Mouse (Mus musculus): ENCODE results near the gene Lsamp. TPM values are rescaled to one million over a fixed set of nuclear protein-coding genes. Genes with fewer than 3 reads are reported as not detected.

Gene Lsamp
- polyA plus RNA-seq, 1 experiment from 2014 or later, result 13.9 TPM

DNA sequence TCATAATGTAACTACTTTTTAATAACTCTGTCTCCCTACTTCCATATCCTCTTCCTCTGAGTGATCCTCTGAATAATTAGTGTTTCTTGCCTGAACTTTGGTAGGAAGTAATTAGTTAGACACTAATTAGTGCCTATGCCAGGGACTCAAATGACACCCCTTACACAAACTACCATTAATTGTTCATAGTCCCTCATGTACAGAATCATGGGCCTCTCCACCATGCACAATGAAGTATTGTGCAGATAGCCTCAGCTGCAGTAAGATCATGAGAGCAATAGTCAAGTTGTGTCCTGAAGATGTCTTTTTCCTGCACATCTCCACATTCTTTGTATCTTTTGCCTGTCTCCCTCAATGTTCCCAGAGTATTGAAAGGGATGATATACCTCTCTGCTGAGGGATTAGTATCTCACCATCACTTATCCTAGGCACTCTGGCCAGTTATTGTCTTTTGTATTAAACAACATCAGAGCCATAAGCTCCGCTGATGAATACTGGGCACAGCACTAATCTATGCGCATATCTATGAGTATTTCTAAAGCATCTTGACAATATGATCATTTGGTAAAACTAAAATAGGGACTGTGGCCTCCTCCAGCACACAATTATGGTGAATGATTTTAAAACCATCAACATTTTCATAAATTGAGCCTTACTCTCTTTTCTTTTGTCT, 1292.0 kb downstream of the Lsamp start:
- H3K9me3 ChIP-seq (replicated peaks), result no peaks in the 10 kb centered on the region

DNA sequence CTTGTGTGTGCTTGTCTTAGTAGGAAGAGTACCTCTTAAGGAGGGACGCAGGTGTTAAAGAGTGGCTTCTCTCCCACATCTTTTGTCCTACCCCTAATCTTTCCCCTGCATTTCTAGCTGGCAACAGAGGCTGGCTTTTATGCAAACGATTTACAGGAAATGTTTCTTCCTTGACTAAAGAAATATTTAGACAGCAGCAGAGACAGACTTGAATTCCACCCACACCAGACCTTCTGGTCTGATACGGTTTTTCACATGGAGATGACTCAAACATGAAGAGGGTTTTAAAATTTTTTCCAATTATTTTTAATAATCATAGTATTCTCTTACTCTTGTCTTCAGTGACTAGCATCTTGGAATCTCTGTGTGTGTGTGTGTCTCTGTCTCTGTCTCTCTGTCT, 1333.8 kb downstream of the Lsamp start:
- no peak for DNase-seq (ENCODE audit: low spot score)
- Histone ChIP-seq H3K27ac (replicated peaks) (no peak overlapping the region), H3K4me3 (no peak overlapping the region), H3K4me1 (no peaks in the 10 kb centered on the region), H3K27me3 (ENCODE audit: low read depth, poor library complexity, severe bottlenecking) (no peaks in the 10 kb centered on the region), H3K9me3 (replicated peaks) (no peaks in the 10 kb centered on the region), H3K36me3 (no peaks in the 10 kb centered on the region)
- WGBS, result 78% methylated on average over 3 of the region's 3 CpGs

More for the DNA sequence above, 1292.0 kb downstream of the Lsamp start:
- H3K4me3 ChIP-seq, result no peak overlapping the region
- H3K36me3 ChIP-seq, result no peaks in the 10 kb centered on the region
- WGBS, result 89% methylated on average over 2 of the region's 2 CpGs
- DNase-seq (ENCODE audit: low spot score), result no peak
- H3K27me3 ChIP-seq (ENCODE audit: low read depth, poor library complexity, severe bottlenecking), result no peaks in the 10 kb centered on the region
- peaks cover 3% of the 10 kb centered on the region; the same call in 1 of the 2 replicates for H3K4me1 ChIP-seq
- no peak overlapping the region for H3K27ac ChIP-seq (replicated peaks)

DNA sequence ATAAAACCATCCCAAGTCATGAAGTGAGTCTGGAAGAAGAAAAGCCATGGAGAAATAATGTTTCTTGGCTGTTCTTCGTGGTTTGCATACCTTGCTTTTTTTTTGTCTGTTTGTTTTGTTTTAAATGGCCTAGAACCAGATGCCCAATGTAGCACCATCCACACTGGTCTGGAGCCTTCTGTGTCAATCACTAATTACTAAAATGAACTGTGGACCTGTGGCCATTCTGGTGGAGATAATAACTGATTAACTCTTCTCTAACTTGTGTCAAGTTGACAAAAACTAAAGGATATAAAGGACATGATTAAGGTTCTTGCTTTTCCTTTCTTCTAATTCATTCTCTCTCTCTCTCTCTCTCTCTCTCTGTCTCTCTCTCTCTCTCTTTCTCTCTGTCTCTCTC, 1359.3 kb downstream of the Lsamp start:
- no peak for DNase-seq (ENCODE audit: low spot score)

DNA sequence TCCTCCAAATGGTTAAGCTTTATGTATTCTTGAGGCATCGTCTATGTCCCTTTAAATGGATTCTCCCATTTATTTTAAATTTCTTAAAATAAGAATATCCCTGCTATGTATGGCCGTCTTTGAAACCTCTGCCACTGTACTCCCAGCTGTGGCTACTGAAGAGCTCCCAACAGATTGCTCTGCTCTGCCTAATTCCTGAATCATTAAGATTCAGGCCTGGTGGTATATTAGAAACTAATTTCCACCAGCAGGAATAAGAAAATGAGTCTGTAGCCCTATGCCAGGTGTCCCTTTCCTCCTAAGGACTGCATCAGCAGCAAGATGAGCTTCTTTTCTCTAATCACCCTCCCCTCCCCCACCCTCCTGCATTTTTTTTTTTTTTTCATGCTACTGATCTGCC, 1381.0 kb downstream of the Lsamp start:
- no peaks in the 10 kb centered on the region for H3K9me3 ChIP-seq (replicated peaks)
- no peaks in the 10 kb centered on the region for H3K36me3 ChIP-seq
- DNase-seq (ENCODE audit: low spot score), result no peak
- H3K27ac ChIP-seq (replicated peaks), result no peak overlapping the region
- H3K4me3 ChIP-seq, result no peak overlapping the region
- H3K27me3 ChIP-seq (ENCODE audit: low read depth, poor library complexity, severe bottlenecking), result no peaks in the 10 kb centered on the region
- H3K4me1 ChIP-seq, result peaks cover 6% of the 10 kb centered on the region; the same call in 1 of the 2 replicates
- WGBS, result 85% methylated on average over 2 of the region's 2 CpGs

More for the DNA sequence above, 1359.3 kb downstream of the Lsamp start:
- WGBS, result 76% methylated on average over 1 of the region's 1 CpGs
- H3K27me3 ChIP-seq (ENCODE audit: low read depth, poor library complexity, severe bottlenecking), result no peaks in the 10 kb centered on the region
- no peak overlapping the region for H3K27ac ChIP-seq (replicated peaks)
- no peaks in the 10 kb centered on the region for H3K9me3 ChIP-seq (replicated peaks)
- H3K4me1 ChIP-seq, result no peaks in the 10 kb centered on the region
- no peak overlapping the region for H3K4me3 ChIP-seq
- no peaks in the 10 kb centered on the region for H3K36me3 ChIP-seq

DNA sequence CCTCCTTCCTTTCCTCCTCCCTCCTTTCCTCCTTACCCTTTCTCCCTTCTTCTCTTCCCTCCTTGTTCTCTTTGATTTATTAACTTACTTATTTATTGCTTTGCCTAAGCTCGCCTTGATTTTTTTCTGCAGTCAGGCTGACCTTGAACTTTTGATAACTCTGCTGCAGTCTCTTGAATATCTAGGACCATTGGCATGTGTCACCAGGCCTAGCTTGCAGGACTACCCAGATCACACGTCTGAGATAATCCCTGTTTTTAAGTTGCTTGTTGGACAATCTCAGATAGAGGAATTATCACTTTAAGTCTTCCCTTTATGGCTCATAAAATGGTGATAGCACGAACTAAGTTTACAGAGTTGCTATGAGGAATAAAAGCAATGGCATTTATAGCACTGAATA, 1399.5 kb downstream of the Lsamp start:
- H3K4me3 ChIP-seq, result no peak overlapping the region
- no peaks in the 10 kb centered on the region for H3K36me3 ChIP-seq
- WGBS, result 71% methylated on average over 3 of the region's 3 CpGs

DNA sequence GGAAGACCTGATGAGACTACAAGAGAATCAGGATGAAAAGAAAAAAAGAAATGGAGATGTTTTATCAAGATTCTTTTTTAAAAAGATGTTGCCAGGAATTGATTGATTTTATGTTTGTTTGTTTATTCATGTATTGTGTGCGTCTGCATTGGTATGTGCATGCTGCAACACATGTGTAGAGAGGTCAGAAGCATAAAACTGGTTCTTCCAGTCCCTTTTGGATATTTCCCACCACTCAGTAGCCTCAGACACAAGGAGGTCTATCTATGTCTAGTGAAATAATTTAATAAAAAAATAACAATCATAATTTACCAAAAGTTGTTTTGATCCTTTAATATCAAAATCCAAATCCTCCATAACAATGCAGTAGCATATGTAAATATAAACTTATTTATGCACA, 1400.1 kb downstream of the Lsamp start:
- DNase-seq (ENCODE audit: low spot score), result no peak
- Histone ChIP-seq H3K27me3 (ENCODE audit: low read depth, poor library complexity, severe bottlenecking) (no peaks in the 10 kb centered on the region), H3K9me3 (replicated peaks) (no peaks in the 10 kb centered on the region), H3K36me3 (no peaks in the 10 kb centered on the region), H3K4me3 (no peak overlapping the region), H3K27ac (replicated peaks) (no peak overlapping the region), H3K4me1 (no peaks in the 10 kb centered on the region)
- 80% methylated on average over 1 of the region's 1 CpGs for WGBS

More for the DNA sequence above, 1399.5 kb downstream of the Lsamp start:
- Histone ChIP-seq H3K4me1 (no peaks in the 10 kb centered on the region), H3K9me3 (replicated peaks) (no peaks in the 10 kb centered on the region), H3K27me3 (ENCODE audit: low read depth, poor library complexity, severe bottlenecking) (no peaks in the 10 kb centered on the region), H3K27ac (replicated peaks) (no peak overlapping the region)
- DNase-seq (ENCODE audit: low spot score), result no peak

DNA sequence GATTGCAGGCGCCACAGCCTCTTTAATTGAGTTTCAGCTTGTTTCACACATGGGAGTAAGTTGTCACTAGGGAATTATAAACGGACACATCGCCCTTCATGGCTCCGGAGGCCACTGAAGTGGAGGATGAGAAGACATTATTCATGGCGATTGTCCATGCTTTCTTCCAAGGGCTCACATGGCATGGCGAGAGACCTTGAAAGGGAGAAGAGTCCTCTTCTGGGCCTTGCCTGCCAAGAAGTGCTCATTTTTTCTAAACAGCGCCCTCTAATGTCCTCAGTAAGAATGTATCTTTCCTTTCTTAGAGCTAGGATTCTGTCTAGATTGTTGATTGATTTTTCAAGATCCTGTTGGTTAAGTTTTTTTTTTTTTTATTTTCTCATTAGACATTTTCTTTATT, 1424.7 kb downstream of the Lsamp start:
- no peak overlapping the region for H3K4me3 ChIP-seq
- H3K4me1 ChIP-seq, result no peaks in the 10 kb centered on the region
- H3K27ac ChIP-seq (replicated peaks), result no peak overlapping the region
- no peak for DNase-seq (ENCODE audit: low spot score)
- H3K36me3 ChIP-seq, result no peaks in the 10 kb centered on the region
- WGBS, result 56% methylated on average over 7 of the region's 7 CpGs
- H3K27me3 ChIP-seq (ENCODE audit: low read depth, poor library complexity, severe bottlenecking), result no peaks in the 10 kb centered on the region
- H3K9me3 ChIP-seq (replicated peaks), result no peaks in the 10 kb centered on the region

DNA sequence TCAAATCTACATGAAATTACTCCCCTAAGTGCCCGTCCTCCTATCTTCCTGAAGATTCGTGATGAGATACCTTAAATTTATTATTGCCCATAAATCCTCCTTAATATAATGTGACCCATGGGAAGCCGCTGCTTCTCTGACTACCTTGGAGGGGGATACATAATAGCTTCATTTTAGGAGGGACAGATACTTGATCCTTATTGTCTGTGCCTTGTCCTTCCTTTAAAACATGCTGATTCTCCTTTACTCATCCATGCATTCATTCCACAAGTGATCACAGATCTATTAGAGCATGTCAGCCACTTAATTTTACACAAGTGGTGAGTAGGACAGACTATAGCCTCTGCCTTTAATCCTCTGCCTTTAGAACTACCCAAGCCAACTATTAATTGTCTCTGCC, 1426.5 kb downstream of the Lsamp start:
- Histone ChIP-seq H3K27ac (replicated peaks) (no peak overlapping the region), H3K4me3 (no peak overlapping the region), H3K4me1 (no peaks in the 10 kb centered on the region), H3K9me3 (replicated peaks) (no peaks in the 10 kb centered on the region), H3K36me3 (no peaks in the 10 kb centered on the region), H3K27me3 (ENCODE audit: low read depth, poor library complexity, severe bottlenecking) (no peaks in the 10 kb centered on the region)
- DNase-seq (ENCODE audit: low spot score), result no peak
- 87% methylated on average over 3 of the region's 3 CpGs for WGBS

DNA sequence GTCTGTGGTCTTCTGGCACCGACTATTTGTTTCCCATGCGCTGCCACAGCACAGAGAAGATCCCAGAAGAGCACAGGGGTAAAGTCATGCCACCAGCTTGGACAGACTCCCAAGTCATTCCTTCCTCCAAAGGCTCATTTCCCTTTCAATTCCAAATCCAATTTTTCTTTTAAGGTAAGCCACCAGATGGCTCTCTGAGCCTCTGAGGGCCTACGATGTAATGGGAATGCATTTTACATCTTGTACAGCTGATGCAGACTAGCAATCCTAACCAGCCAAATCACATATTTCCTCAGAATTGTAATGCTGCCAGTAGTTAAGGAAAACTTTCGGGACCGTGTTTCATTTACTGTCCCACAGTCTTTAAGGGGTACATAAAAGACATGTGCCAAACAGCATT, 1433.2 kb downstream of the Lsamp start:
- Histone ChIP-seq H3K4me1 (no peaks in the 10 kb centered on the region), H3K4me3 (no peak overlapping the region), H3K27ac (replicated peaks) (no peak overlapping the region), H3K27me3 (ENCODE audit: low read depth, poor library complexity, severe bottlenecking) (no peaks in the 10 kb centered on the region), H3K9me3 (replicated peaks) (no peaks in the 10 kb centered on the region), H3K36me3 (no peaks in the 10 kb centered on the region)
- DNase-seq (ENCODE audit: low spot score), result no peak
- 83% methylated on average over 5 of the region's 5 CpGs for WGBS

DNA sequence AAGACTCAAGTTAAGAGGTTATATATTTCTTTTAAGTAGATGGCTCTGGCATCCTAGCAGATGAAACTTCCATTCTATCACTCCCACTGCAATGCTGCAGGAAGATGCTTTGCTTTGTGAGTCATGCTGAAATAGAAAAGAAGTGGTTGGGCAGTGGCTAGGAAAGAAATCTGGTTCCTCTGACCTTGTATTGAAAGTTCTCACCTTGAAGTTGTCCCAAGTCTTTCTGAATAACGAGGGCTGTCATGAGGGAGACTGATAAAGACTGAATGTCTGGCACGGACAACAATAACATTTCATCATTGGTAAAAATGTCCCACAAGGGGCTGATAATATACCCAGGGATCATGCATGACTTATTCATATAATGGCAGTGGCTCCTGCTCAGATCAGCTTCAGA, 1483.2 kb downstream of the Lsamp start:
- DNase-seq (ENCODE audit: low spot score), result no peak
- Histone ChIP-seq H3K4me3 (no peak overlapping the region), H3K36me3 (no peaks in the 10 kb centered on the region), H3K27me3 (ENCODE audit: low read depth, poor library complexity, severe bottlenecking) (no peaks in the 10 kb centered on the region), H3K4me1 (no peaks in the 10 kb centered on the region), H3K9me3 (replicated peaks) (no peaks in the 10 kb centered on the region), H3K27ac (replicated peaks) (no peak overlapping the region)
- 88% methylated on average over 2 of the region's 2 CpGs for WGBS

DNA sequence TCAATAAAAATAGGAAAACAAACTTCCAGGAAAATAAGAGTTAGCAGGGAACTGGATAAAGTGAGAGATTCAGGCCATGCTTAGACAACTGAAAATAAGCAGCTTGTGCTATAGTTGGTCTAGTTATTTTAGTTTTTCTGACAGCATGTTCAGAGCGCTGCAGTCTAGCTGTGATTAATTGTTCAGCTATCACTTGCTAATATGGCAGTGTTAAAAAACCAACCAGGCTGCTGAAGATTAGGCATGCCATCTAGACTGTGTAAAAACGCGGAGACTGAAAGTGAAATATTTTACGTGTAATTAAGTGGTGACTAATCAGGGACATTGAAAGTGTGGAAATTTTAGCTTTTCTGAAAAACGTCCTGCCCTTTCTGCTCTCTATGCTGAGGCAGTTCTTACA, 1494.5 kb downstream of the Lsamp start:
- Histone ChIP-seq H3K27ac (replicated peaks) (no peak overlapping the region), H3K27me3 (ENCODE audit: low read depth, poor library complexity, severe bottlenecking) (no peaks in the 10 kb centered on the region), H3K9me3 (replicated peaks) (no peaks in the 10 kb centered on the region), H3K4me1 (no peaks in the 10 kb centered on the region), H3K36me3 (no peaks in the 10 kb centered on the region), H3K4me3 (no peak overlapping the region)
- WGBS, result 87% methylated on average over 5 of the region's 5 CpGs
- DNase-seq (ENCODE audit: low spot score), result no peak

DNA sequence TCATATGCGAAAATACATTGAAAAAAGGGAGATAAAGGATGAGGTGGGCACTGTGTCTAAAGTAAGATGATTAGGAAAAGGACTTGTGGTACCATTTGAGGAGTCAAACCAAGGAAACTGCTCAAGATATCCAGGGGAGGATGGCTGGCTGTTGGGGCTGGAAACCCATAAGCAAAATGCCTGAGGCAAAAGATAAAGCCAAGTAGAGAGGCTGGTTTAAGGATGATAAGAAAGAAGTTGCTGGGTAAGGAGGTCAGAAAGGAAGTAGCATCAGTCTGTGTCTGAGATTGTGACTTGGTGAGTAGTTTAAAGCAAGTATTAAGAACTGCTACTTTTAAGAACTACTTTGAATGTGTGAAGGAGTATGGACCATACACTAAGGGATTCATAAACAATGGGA, 1497.7 kb downstream of the Lsamp start:
- no peaks in the 10 kb centered on the region for H3K36me3 ChIP-seq
- no peaks in the 10 kb centered on the region for H3K9me3 ChIP-seq (replicated peaks)
- H3K4me3 ChIP-seq, result no peak overlapping the region
- H3K27me3 ChIP-seq (ENCODE audit: low read depth, poor library complexity, severe bottlenecking), result no peaks in the 10 kb centered on the region
- H3K27ac ChIP-seq (replicated peaks), result no peak overlapping the region
- no peak for DNase-seq (ENCODE audit: low spot score)
- no peaks in the 10 kb centered on the region for H3K4me1 ChIP-seq
- WGBS, result 67% methylated on average over 1 of the region's 1 CpGs

DNA sequence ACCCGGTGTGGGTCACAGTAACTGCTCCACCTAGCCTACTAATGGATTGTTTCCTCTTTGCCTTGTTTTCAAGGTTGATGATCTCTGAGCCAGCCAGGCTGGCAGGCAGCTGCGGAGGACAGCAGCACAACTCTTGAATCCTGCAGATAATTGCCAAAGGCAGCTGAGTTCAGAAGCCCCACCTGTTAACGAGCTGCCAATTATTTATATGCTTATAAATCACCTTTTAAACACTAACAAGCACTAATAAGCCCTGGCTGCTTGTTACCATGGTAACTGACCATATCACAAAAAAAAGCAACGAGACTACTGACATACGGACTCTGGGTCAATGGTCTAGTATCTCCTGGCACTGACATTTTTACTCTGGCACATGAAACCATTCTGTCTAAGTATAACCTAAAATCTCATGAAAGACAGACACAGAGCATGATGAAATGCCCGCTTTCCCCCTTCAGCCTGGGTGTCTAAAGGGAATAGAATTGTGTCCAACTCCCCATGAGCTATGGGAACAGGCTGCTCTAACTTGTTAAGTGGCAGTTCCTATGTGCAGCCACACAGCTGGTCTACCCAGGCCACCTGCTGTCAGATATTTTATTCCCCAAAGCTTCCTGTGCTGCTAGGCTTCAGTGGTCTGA, 1526.9 kb downstream of the Lsamp start:
- H3K27me3 ChIP-seq (ENCODE audit: low read depth, poor library complexity, severe bottlenecking), result no peaks in the 10 kb centered on the region
- H3K9me3 ChIP-seq (replicated peaks), result no peaks in the 10 kb centered on the region
- H3K4me3 ChIP-seq, result no peak overlapping the region
- 76% methylated on average over 6 of the region's 6 CpGs for WGBS
- no peaks in the 10 kb centered on the region for H3K36me3 ChIP-seq
- H3K27ac ChIP-seq (replicated peaks), result no peak overlapping the region
- DNase-seq (ENCODE audit: low spot score), result no peak
- no peaks in the 10 kb centered on the region for H3K4me1 ChIP-seq
